ENCODE assay signal across 8 mouse cellular contexts in the genomic region with DNA sequence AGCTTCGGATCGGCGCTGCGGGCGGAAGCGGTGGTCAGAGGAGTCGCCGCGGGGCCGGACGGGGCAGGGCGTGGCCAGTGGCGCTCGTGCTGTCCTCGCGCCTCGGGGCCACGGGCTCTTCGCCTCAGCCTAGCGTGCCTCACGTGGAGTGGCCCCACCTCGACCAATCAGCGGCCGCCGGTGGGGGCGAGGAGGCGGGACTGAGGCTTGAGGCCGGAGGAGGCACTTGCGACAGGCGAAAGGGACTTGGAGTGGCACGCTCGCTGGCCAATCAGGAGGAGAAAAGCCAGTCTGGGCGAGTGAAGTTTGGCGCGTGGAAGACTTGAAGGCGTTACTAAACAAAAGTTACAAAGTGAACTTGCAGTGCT. TPM values are rescaled to one million over a fixed set of nuclear protein-coding genes. Genes with fewer than 3 reads are reported as not detected.
DNase-seq lines count a peak whose midpoint lies in the region; ATAC-seq lines count a peak whose summit lies in the region.

A gene (minus strand): TSS at position 112 of the 368 bp plus-strand sequence.

- DNase-seq in adrenal gland, postnatal 4 days (ENCODE audit: low spot score in 2 of 2), result peak; percentile 40 to 41
- peak; percentile 86 for DNase-seq in embryo, embryonic 11 days
- DNase-seq in gastrocnemius, postnatal 36 days, result peak; percentile 62 to 81
- DNase-seq in induced T-regulatory cell, adult 2 months (ENCODE audit: low read depth), result peak; percentile 1
- peak; percentile 23 to 44 for DNase-seq in left cerebral cortex, adult 9 months (ENCODE audit: low spot score in 2 of 2)
- DNase-seq in lung, postnatal 4 days, result peak; percentile 85 to 95
- peak; percentile 76 for DNase-seq in right cerebral cortex, postnatal 14 days

- ATAC-seq in activated CD4-positive, CD25-positive, alpha-beta regulatory T cell, adult 4 months, result no peak

- intact Hi-C loops in gastrocnemius, postnatal 36 days (cut with DNase I), result loop anchor here (5.0 to 10.0 kb wide), 2 partner anchors 111 to 168 kb away; a partner anchor contains a TSS

RNA-seq across cellular contexts. Expression of the gene that starts here (rescaled TPM):
- 1 to 10 TPM; 1.1 to 1.2 TPM for total RNA-seq in adrenal gland, postnatal 4 days (2021)
- not detected for total RNA-seq in gastrocnemius, postnatal 36 days (2021)
- not detected for polyA plus RNA-seq in activated CD4-positive, CD25-positive, alpha-beta regulatory T cell, adult 4 months (2017; shearing (Covaris generic))

Comparison
In these comparisons a context has a peak if more than half of its experiments do, and no peak if none do; other contexts are left out.
1. Peak in DNase-seq in gastrocnemius, postnatal 36 days; RNA of the gene not detected or under 1 TPM.
2. DNase-seq: peak in every context shown above with its lines; median percentile 90 in lung, postnatal 4 days; 86 in embryo, embryonic 11 days; 76 in right cerebral cortex, postnatal 14 days; 72 in gastrocnemius, postnatal 36 days; 40 in adrenal gland, postnatal 4 days; 34 in left cerebral cortex, adult 9 months; 1 in induced T-regulatory cell, adult 2 months.